Mouse (Mus musculus) layer of hippocampus, postnatal 14 days (tissue): ENCODE data around the gene Selenov. TPM values are rescaled to one million over a fixed set of nuclear protein-coding genes. Genes with fewer than 3 reads are reported as not detected.
"Not testable (repeated sequence)": the region's sequence is repeated elsewhere in the genome, so short reads cannot be mapped to it uniquely, and the experiment has no call there.

ENCODE experiments used
- DNase-seq, 2 experiments: peaks; one replicate each; pipeline ENCODE4 v3.0.0; 2021 to 2022; ENCODE audit warnings: low spot score in 2 of 2, mixed read lengths in 1 of 2
- total RNA-seq, 2 experiments: library from RNA; stranded (reverse); gene quantifications; 2 replicates each; pipeline ENCODE4 v1.2.3; 2021

Selenov gene
- total RNA-seq, 2 experiments from 2014 or later = 2.4 to 3.0 TPM

DNA sequence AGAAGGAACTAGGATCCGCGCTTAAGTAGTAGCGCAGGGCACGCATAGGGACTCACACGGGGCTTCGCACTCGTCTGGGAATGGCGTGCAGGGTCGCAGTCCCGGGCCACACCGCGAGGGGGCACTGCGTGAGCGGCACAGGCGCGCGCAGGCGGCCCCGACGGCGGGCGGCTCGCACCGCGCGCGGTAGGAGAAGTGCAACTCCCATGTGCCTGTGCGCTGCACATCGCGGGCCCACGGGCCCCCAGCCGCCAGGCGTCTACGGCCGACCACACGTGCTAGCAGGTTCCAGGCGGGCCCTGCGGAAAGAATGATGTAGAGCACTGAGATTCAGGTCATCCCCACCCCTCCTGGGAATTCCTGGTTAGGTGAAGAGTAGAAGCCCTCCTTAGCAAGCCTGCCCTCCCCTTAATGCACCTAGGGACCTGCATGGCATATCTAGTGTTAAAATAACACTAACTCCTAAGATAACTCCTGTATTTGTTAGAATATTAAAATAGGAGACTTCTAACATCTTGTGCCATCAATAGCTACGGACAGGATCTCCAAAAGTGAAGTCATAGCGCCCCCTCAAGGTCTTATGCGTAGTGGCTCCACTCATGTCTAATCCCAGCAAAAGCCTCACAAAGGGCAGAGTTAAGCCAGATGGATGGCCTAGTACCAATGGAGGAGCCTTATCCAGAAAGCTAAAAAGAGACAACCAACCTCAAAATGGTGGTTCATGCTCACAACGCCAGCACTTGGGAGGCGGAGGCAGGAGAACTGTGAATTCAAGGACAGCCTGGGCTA lies 8.0 kb upstream of the Selenov start:
- DNase-seq = peak; percentile 45 to 69

DNA sequence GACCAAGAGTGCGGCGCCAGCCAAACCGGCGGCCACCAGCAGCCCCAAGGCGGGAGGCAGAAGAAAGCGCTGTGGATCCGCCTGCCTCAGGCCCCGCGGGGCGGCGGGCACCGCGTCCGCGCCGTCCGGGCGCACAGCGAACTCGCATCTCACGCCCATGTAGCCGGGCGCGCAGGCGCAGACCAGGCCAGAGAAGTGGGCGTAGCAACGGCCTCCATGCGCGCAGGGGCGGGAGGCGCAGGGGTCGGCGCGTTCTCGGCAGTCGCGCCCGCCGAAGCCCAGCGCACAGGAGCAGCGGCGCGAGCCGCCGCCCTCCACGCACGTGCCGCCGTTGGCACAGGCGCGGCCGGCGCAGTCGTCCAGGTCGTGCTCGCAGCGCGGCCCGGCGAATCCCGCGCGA lies 3.5 kb upstream of the Selenov start:
- peak; percentile 66 to 73 for DNase-seq

DNA sequence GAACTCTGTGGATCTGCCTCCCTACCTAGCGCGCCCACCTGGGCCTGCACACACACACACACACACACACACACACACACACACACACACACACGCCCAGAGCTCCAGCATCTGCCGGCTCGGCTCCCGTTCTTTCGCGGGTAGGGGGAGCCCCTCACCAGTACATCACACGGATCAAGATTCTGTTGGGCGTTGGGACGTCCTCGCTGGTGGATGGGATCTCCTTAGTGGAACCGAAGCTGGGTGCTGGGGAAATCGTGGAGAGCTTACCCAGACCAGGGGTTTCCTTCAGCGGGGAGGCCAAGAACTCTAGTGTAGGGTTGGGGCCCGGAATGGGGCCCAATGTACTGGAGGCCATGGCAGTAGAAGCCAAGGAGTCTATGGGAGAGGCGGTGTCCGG lies 821 bp downstream of the Selenov start:
- DNase-seq = no peak

DNA sequence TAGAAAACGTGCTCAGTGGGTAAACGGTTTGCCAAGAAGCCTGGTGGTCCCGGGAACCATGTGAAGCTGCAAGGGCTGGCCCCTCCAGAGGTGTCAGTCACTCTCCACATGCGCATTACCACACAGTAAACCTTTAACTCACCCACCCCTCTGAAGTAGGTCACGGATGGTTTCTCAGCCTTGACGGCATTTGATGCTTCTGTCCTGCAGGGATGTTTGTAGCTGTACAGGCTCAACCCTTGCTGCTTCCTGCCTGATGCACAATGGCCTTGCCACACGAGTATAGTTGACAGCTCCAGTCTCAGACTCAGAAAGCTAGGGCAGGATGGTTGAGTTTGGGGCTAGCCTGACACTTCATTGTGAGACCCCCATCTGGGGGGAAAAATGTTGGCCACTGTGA lies 10.4 kb downstream of the Selenov start:
- no peak for DNase-seq

DNA sequence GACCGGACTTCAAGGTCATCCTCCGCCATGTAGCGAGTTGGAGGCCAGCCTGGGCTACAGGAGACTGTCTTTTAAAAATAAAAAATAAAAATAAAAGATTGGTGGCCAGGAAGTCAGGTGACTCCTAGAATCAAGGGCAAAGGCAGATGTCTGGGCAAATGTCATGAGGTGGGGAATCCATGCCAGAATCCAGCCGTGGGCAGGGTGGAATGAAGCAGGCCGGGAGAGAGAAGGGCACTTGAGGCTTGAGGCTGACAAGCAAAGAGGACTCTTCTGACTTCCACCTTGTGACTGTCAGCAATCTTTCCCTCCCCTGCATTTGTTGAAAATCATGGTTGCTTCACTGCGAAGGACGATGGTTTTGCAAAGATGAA lies 12.7 kb downstream of the Selenov start:
- no peak for DNase-seq

DNA sequence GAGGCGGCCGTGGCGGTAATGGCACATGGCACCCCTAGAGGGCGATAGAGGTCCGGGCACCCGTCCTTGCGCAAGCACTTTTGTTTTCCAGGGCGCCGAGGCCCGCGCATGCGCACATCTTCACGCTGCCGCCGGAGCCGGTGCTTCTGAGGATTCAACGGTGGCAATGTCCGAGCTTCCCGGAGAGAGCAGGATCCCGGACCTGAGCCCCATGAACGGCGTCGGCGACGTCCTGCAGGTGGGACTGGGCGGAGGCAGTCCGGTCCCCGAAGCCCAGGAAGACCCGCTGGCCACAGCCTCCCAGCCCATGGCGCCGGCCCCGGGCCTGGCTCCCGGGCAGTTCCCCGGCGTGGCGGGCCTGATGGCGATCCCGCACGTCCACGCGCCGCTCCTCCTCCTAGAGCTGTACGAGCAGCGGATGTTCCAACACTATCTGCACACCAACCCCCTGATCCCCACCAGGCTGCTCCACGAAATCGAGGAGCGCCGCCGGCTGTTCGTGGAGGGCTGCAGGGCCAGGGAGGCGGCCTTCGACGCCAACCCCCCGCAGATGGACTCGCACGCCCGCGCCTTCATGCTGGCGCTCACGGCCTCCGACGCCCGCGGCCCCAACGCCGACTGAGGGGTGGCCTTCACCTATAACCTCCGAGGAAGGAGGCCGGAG lies 13.2 kb downstream of the Selenov start, which contains the start of gene Eid2b:
Gene Eid2b (plus strand): TSS at position 125 of the 664 bp plus-strand sequence.
- DNase-seq = peak; percentile 97

DNA sequence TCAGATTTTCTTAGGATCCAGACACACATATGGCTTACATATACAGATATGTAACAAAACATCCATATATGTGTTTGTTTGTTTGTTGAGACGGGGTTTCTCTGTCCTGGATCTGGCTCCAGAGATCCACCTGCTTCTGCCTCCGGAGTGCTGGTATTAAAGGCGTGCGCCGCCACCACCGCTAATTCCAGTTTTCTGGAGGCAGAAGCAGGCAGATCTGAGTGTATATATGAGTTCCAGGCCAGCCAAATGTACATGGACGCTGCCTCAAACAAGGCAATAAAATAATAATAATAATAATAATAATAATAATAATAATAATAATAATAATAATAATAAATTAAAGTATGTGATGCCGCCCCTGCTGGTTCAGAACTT lies 13.8 kb downstream of the Selenov start:
- no peak for DNase-seq

DNA sequence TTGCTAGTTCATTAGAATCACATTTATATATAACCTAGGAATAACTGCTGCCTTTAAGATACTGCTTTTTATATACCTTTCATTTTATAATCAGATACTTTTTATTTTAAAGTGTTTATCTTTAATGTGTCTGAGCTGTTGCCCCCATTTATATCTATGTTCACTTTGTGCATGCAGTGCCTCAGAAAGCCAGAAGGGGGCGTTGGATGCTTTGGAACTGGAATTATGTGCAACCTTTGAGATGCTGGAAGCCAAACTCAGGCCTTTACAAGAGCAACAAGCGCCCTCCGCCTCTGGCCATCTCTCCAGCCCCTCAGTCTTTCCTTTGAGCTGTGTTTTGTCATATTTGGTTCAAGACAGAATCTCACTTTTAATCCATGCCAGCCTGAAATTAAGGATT lies 19.2 kb downstream of the Selenov start:
- no peak for DNase-seq

DNA sequence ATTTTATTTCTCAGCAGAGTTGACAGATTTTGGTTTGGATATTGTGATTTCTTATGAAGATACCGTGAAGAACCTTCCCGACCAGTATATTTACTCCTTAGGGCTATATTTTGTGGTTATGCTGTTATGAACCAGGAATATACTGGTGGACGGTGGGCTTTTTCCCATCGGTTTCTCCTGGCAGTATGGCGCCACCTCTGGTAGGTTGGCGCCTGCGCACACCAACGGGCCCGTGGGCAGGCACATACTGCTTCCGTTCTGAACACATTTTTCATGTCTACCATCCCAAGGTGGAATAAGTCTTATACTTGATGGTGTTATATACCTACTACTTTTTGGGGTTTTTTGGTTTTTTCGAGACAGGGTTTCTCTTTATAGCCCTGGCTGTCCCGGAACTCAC lies 21.6 kb downstream of the Selenov start:
- DNase-seq = no peak

DNA sequence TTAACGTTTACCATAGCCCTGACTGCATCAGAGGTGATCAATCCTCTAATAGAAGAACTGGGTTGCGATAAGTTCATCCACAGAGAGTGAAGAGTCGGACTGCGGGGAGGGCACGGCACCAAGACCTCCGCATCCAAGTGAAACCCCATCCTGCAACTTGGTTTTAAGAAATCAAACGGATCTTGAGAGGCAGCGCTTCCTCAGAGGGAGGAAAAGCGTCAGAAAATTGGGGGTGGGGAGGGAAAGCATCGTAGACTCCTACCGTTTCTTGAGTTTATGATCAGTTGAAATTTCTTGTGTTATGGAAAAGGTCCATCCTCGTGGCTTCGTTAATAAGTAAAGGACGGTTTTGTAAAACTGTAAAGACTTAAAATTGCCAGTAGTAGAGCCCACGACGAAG lies 22.4 kb downstream of the Selenov start:
- DNase-seq = no peak

DNA sequence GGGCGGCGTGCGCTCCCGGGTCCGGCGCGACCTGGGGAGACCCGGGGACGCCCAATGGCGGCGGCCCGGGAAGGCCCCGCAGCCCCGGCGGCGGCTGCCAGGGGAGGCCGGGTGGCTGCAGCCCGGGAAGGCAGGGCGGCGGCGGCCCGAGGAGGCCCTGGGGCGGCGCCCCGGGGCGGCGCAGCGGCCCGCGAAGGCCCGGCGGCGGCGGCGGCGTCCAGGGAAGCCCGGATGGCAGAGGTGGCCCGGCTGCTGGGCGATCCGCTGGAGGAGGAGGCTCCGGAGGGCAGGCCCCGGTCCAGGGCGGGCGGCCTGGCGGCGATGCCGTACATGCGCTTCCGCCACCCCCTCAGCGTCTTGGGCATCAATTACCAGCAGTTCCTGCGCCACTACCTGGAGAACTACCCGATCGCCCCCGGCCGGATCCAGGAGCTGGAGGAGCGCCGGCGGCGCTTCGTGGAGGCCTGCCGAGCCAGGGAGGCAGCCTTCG lies 22.9 kb downstream of the Selenov start:
- DNase-seq = peak; percentile 44 to 52

DNA sequence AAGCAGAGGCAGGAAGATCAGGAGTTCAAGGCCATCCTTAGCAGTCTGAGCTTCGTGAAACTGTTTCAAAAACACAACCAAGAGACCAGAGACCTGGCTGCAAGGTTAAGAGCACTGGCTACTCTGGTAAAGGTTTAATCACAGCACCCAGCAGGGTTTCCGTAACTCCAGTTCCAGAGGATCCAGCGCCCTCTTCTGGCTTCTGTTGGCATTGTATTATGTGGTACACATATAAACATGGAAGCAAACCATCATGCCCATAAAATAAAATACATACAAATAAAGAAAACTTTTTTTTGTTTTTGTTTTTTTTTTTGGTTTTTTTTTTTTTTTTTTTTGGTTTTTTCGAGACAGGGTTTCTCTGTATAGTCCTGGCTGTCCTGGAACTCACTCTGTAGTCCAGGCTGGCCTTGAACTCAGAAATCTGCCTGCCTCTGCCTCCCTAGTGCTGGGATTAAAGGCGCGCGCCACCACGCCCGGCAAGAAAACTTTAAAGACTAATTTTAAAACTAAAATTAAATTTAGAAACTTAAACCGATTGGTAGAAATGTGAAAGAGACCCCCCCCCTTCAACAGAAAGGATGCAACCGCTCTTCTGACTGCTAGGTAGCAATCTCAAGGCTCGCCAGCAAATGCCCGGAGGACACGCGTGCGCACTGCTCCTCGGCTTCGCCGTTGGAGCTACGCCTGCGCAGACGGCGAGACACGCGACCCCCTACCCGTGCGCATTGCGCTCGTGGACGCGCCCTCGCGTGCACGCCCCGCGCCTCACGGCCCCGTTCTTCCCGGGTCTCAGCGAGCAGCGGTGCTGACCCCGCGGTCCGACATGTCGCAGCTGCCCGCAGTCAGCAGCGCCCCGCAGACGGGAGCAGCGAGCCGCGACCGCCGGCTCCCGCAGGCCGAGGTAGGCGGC lies 23.6 kb downstream of the Selenov start, which contains the start of gene Eid2:
Gene Eid2 (plus strand): TSS at position 753 of the 913 bp plus-strand sequence.
- peak; percentile 89 to 93 for DNase-seq

DNA sequence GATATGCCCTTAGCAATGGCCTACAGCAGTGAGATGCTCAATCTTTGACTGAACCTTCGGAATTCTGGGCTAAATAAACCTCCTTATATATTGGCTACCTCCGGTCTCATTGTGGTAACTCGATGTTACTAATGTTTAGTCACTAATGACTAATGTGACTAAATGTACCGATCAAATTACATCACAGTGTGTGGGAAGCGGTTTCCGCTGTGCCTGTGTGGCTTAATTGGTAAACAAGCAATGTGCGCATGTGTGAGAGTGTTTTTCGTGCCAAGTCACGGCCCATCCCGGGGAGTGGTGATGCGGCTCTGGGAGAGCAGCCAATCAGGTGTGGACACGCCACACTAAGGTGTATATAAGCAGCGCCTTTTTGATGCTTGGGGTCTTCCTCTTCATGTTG lies 25.6 kb downstream of the Selenov start:
- DNase-seq = no peak

DNA sequence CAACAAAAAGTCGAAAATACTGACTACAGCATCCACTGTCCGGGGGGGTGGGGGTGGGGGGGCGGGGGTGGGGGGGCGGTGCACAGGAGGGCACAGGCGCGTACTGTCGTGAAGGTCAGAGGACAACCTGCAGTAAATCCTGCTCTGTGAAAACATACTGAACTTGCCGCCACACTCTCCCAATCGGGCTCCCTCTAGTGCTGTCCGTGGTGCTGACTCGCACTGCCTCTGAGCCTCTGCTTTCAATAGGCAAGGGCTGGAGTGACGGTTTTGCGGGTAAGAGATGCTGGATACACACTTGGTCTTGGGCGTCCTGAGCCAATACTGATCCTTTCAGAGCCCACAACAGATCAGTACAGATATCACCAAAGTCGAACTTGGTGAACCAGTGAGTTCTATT lies 27.2 kb downstream of the Selenov start:
- no peak for DNase-seq

DNA sequence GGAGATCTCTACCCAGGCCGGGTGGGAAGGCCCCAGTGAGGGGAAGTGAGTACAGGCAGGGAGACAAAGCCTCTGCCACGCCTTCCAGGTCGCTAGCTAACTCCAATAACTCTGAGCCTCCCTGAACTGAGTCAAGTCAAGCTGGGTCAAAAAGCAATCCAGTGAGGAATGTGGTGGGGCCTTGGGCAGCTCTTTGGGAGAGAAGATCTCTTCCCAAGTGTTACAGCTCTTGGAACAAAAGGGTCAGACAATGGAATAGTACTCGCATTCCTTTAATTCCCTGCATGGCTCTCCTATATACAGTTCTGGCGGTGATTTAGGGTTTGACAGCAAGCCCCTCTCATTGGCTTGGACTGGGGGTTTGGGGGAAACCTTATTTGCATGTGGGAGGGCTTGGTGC lies 28.1 kb downstream of the Selenov start:
- DNase-seq = no peak

DNA sequence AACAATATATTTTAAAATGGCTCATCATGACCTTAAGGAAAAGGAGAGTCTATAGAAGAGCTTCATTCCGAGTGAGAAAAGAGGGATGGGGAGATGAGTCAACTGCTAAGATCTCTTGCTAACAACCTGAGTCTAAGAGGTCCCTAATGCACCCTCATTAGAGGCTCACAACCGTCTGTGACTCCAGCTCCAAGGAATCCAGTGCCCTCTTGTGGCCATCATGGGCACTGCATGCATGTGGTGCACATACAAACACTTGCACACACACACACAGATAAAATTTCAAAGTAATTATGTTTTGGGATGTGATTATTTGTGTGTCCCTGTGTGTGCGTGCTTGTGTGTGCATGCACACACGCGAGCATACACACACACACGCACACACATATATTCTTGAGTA lies 35.5 kb downstream of the Selenov start:
- no peak for DNase-seq

DNA sequence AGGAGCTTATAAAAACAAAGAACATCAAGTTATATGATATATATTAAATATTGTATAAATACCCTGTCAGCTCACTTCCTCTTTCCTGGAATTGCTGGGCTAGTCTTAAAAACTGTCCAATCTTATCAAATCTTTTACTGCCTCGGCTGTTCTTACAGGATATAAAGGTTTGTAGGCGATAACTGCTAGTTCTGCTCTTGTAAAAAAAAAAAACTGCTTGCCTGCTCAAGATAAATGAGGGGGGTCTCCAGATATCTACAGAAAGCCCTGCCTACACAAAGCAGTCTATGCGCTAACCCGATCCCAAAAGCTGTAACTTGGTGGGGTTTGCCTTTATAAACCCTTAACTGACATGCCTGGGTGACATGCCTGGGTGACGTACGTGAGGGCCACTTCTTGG lies 36.4 kb downstream of the Selenov start:
- DNase-seq = no peak

DNA sequence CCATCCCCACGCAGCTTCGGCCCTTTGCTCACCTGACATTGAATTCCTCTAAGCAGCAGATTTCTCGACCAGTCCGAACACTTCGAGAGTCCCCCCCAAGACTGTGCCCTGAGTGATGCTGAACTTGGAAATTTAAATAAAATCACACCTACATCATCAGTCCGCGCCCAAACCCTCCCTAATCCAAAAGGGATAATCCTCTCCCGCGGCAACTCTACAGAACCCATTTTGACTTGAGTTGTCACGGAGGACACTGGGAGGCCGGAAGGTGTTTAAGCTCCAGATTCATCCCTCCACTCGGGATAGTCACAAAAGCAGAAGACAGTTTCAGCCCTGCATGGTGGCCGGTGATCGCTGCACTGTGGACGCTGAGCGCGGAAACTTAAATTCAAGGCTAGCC lies 39.0 kb downstream of the Selenov start:
- no peak for DNase-seq

DNA sequence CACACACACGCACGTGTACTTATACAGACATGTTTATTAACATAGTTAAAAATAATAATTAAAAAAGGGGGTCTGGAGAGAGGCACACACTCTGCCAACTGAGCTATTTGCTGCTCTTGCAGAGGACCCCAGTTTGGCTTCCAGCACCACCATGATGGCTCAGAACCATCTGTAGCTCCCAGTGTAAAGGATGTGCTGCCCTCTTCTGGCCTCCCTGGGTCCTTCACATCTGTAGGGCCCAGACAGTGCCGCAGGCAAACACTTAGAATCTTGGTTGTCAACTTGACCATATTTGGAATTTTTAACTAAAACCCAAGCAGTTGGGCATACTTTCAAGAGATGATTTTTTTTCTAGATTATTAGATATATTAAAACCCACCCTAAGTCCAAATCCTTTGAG lies 42.0 kb downstream of the Selenov start:
- no peak for DNase-seq

DNA sequence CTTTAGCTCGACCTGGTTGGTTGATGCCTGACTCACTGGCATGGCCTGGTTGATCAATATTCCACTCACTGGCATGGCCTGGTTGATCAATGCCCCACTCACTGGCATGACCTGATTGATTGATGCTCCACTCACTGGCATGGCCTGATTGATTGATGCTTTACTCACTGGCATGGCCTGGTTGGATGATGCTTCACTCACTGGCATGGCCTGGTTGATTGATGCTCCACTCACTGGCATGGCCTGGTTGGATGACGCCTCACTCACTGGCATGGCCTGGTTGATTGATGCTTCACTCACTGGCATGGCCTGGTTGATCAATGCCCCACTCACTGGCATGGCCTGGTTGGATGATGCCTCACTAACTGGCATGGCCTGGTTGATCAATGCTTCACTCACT lies 47.0 kb downstream of the Selenov start:
- DNase-seq = not testable (repeated sequence)
